Mouse (Mus musculus): ENCODE data around the gene Gcnt2. TPM values are rescaled to one million over a fixed set of nuclear protein-coding genes. Genes with fewer than 3 reads are reported as not detected.

Gene Gcnt2
- polyA plus RNA-seq, 1 experiment from 2014 or later, result 20.2 TPM

DNA sequence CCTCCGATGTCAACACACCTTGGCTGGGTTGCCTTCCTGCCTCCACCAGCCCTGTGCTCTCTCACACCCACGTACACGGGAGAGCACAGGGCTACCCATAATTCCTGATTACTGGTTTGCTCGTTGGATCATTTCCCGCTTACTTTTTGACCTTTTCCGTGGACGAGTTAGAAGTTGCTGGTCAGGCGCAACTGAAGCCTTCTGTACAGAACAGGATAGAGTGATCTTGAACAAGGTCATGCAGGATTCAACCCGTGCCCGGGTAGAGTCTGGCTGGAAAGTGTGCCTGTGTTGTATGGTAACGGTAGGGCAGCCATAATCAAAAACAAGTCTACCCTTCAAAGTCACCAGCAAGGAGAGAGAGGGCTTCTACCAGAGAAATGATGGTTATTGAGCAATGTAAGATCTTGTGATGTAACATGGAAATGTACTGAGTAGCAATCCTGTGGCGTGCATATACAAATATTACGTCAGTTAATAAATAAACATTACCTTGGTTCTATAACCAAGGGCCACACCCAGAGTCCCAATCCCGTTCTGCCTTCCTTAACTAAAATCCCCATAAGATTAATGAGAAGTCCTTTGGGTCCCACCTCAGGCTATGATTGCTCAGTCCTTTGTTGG is 54.0 kb downstream of the Gcnt2 start:
- TF ChIP-seq CTCF (IDR thresholded peaks at IDR 0.05; ENCODE audit: low read depth), result no peak
- no peak overlapping the region for H3K4me2 ChIP-seq (replicated peaks; ENCODE audit: low read depth)
- H3K27me3 ChIP-seq (replicated peaks; ENCODE audit: control insufficient read depth, insufficient read depth, low read length), result no peaks in the 10 kb centered on the region
- no peak overlapping the region for H3K9ac ChIP-seq (ENCODE audit: low read depth, low read length)
- 0 out of 2 replicates have a peak, but pooled peaks cover 4% of the 10 kb centered on the region for H3K4me1 ChIP-seq (replicated peaks; ENCODE audit: control insufficient read depth, insufficient read depth, low read length)
- H3K4me3 ChIP-seq (ENCODE audit: low read depth, low read length), result no peak overlapping the region
- no peaks in the 10 kb centered on the region for H3K9me3 ChIP-seq (ENCODE audit: control insufficient read depth)
- no peak overlapping the region for H3K27ac ChIP-seq (ENCODE audit: low read depth, low read length)
- no peaks in the 10 kb centered on the region for H3K36me3 ChIP-seq (ENCODE audit: control insufficient read depth, insufficient read depth)
- no peak; the same call in 1 of the 2 replicates for ATAC-seq
- WGBS, result 72% methylated on average over 14 of the region's 14 CpGs

- Histone ChIP-seq H3K27me3 (replicated peaks; ENCODE audit: control insufficient read depth, insufficient read depth, low read length) (no peaks in the 10 kb centered on the region), H3K27ac (ENCODE audit: low read depth, low read length) (no peak overlapping the region), H3K9me3 (ENCODE audit: control insufficient read depth) (no peaks in the 10 kb centered on the region), H3K9ac (ENCODE audit: low read depth, low read length) (no peak overlapping the region), H3K4me3 (ENCODE audit: low read depth, low read length) (no peak overlapping the region), H3K4me2 (replicated peaks; ENCODE audit: low read depth) (no peak overlapping the region), H3K36me3 (ENCODE audit: control insufficient read depth, insufficient read depth) (no peaks in the 10 kb centered on the region), H3K4me1 (replicated peaks; ENCODE audit: control insufficient read depth, insufficient read depth, low read length) (0 out of 2 replicates have a peak, but pooled peaks cover 4% of the 10 kb centered on the region)
- no peak for TF ChIP-seq CTCF (IDR thresholded peaks at IDR 0.05; ENCODE audit: low read depth)
- peak; percentile 19; the same call in 1 of the 2 replicates for ATAC-seq
- WGBS, result 35% methylated on average over 4 of the region's 4 CpGs
These were observed 54.6 kb downstream of the Gcnt2 start for GRCm38 (mm10) chr13:40914053-40914585.

GRCm38 (mm10) chr13:40916321-40917160 is 57.0 kb downstream of the Gcnt2 start:
- H3K4me1 ChIP-seq (replicated peaks; ENCODE audit: control insufficient read depth, insufficient read depth, low read length), result 0 out of 2 replicates have a peak, but pooled peaks cover 4% of the 10 kb centered on the region
- H3K27me3 ChIP-seq (replicated peaks; ENCODE audit: control insufficient read depth, insufficient read depth, low read length), result no peaks in the 10 kb centered on the region
- H3K4me3 ChIP-seq (ENCODE audit: low read depth, low read length), result peak overlapping the region; percentile 52
- WGBS, result 12% methylated on average over 21 of the region's 21 CpGs
- no peaks in the 10 kb centered on the region for H3K36me3 ChIP-seq (ENCODE audit: control insufficient read depth, insufficient read depth)
- ATAC-seq, result peak; percentile 55; the same call in 1 of the 2 replicates
- H3K27ac ChIP-seq (ENCODE audit: low read depth, low read length), result peak overlapping the region; percentile 16; the same call in 1 of the 2 replicates
- no peak for TF ChIP-seq CTCF (IDR thresholded peaks at IDR 0.05; ENCODE audit: low read depth)
- 0 out of 2 replicates have a peak overlapping the region, but pooled peaks have one; percentile 49 for H3K9ac ChIP-seq (ENCODE audit: low read depth, low read length)
- peak overlapping the region; percentile 76 for H3K4me2 ChIP-seq (replicated peaks; ENCODE audit: low read depth)
- no peaks in the 10 kb centered on the region for H3K9me3 ChIP-seq (ENCODE audit: control insufficient read depth)

DNA sequence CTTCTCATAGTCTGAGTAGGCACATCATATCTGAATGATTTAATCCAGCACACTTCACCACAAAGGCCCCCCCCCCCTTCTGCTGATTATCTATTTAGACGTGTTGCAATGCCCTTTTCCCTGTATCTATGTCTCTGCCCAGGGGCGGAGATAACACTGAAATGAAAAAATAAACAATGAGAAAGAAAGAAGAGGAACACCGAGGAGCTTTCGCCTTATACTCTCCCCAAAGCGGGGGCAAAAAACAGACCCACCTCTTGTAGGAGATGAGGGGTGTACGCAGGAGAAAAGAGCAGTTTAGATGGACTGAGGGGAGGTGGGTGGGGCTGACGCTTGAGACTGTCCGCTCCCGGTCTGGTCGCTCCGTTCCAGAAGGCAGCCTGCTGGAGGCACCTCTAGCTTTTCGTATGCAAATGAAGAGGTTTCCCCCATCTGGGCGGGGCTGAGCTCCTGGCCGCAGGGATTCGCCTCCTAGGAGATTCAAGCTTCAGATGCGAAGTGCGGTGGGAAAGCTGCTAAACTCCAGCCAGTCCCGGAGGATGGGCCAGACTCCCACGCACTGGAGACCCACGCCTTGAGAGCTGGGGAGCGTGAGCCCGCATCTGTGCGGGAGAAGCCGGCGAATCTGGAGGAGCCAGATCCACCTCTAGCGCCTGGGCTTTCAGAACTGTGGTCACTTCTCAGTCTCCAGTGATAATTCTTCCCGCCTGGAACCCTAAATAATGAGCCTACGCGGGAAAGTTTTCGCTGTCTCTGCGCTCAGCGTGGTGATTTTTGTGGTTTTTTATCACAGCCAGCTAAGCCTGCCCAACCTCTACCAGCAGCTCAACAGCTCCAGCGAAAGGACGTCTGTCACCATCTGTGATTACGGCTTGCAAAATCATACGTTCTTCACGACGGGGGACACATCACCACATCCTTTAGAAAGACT is 57.9 kb downstream of the Gcnt2 start:
- Histone ChIP-seq H3K9ac (ENCODE audit: low read depth, low read length) (peak overlapping the region; percentile 49), H3K4me2 (replicated peaks; ENCODE audit: low read depth) (peak overlapping the region; percentile 76), H3K27me3 (replicated peaks; ENCODE audit: control insufficient read depth, insufficient read depth, low read length) (no peaks in the 10 kb centered on the region), H3K4me1 (replicated peaks; ENCODE audit: control insufficient read depth, insufficient read depth, low read length) (0 out of 2 replicates have a peak, but pooled peaks cover 4% of the 10 kb centered on the region), H3K4me3 (ENCODE audit: low read depth, low read length) (peak overlapping the region; percentile 52), H3K9me3 (ENCODE audit: control insufficient read depth) (no peaks in the 10 kb centered on the region), H3K36me3 (ENCODE audit: control insufficient read depth, insufficient read depth) (no peaks in the 10 kb centered on the region), H3K27ac (ENCODE audit: low read depth, low read length) (peak overlapping the region; percentile 16; the same call in 1 of the 2 replicates)
- peak; percentile 57 for ATAC-seq
- WGBS, result 1% methylated on average over 38 of the region's 38 CpGs
- peak; percentile 21 for TF ChIP-seq CTCF (IDR thresholded peaks at IDR 0.05; ENCODE audit: low read depth)

DNA sequence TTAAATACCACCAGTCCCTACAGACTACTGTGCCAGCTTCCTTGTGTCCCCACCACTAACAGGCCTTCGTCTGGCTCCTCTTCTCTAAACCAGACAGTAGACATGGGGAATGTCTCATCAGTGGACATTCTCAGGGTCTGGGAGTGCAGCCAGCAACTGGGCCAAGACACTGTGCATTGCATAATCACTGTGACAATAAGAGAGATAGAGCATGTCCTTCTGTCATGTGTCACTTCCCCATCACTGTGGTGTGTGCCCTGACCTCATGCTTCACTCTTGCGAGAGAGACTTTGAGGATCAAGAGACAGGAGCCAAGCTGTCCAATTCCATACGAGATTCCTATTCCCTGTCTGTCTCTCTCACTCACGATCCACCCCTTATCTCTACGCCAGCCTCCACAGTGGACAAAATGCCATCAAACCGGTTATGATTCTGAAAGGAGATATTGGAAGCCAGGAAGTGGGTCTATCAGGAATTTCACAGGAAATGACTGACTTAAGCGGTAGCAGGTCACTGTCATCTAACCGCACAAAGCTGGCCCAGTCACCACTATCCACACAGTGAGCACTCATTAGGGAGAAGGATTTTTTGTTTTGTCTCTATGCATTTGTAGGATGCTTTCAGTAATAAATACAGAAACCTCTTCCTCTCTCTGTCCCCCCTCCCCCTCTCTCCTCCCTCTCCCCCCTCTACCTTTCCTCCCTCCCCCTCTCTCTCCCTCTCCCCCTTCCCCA is 61.9 kb downstream of the Gcnt2 start:
- H3K9ac ChIP-seq (ENCODE audit: low read depth, low read length), result no peak overlapping the region
- no peak overlapping the region for H3K27ac ChIP-seq (ENCODE audit: low read depth, low read length)
- no peak for ATAC-seq
- 45% methylated on average over 8 of the region's 8 CpGs for WGBS
- H3K27me3 ChIP-seq (replicated peaks; ENCODE audit: control insufficient read depth, insufficient read depth, low read length), result no peaks in the 10 kb centered on the region
- H3K36me3 ChIP-seq (ENCODE audit: control insufficient read depth, insufficient read depth), result no peaks in the 10 kb centered on the region
- no peak overlapping the region for H3K4me3 ChIP-seq (ENCODE audit: low read depth, low read length)
- H3K4me1 ChIP-seq (replicated peaks; ENCODE audit: control insufficient read depth, insufficient read depth, low read length), result no peaks in the 10 kb centered on the region
- H3K4me2 ChIP-seq (replicated peaks; ENCODE audit: low read depth), result peak overlapping the region; percentile 76
- H3K9me3 ChIP-seq (ENCODE audit: control insufficient read depth), result no peaks in the 10 kb centered on the region
- no peak for TF ChIP-seq CTCF (IDR thresholded peaks at IDR 0.05; ENCODE audit: low read depth)
